Mouse (Mus musculus): ENCODE measurements around the gene Triap1.
A peak's percentile ranks its signal among the peaks of the same experiment; 100 is the strongest.
"Not testable (repeated sequence)": the region's sequence is repeated elsewhere in the genome, so short reads cannot be mapped to it uniquely, and the experiment has no call there.

Gene Triap1

DNA sequence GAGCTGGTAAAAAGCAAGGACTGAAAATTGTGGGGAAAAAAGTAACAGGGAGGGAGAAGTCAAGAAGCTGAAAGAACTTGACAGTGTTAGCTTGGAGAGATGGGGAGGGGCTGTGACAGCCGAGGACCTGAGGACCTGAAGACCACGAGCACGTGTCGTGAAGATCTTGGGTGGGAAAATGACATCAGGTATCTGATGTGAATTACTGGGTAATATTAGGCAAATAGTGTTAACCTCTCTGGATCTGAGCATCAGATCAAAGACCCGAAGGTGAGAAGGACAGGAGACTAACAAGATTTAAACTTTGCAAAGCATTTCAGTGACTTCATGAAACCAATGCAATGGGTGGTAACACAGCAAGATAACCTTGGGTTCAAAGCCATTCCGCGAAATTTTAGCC, 1.0 kb upstream of the Triap1 start:
- DNase-seq = no peak

- no peak for DNase-seq
These were observed 515 bp downstream of the Triap1 start for GRCm38 (mm10) chr5:115341314-115342165.

GRCm38 (mm10) chr5:115347564-115347963, 6.5 kb downstream of the Triap1 start:
- DNase-seq = peak; percentile 72 to 84

- peak; percentile 98 for DNase-seq
These were observed 7.7 kb downstream of the Triap1 start, which contains the start of gene Cox6a1 for GRCm38 (mm10) chr5:115348546-115349224. TSS of gene Cox6a1 (minus strand) at chr5:115348981.

- no peak for DNase-seq
These were observed 8.2 kb downstream of the Triap1 start for GRCm38 (mm10) chr5:115349225-115349555.

DNA sequence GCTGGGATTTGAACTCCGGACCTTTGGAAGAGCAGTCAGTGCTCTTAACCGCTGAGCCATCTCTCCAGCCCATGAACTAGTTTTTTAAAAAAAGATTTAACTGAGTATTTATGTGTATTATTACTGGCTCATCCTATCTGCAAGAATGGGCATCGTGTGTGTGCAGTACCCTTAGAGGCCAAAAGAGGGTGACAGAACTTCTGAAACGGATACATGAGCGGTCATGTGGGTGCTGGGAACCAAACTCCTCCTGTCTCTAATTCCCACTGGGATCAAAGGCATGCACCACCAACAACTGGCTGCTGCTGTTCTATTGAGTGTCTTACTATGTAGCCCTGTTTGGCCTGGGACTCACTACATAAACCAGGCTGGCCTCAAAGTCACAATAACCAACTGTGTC, 10.3 kb downstream of the Triap1 start:
- DNase-seq = no peak

GRCm38 (mm10) chr5:115355070-115355469, 14.0 kb downstream of the Triap1 start:
- DNase-seq = no peak

DNA sequence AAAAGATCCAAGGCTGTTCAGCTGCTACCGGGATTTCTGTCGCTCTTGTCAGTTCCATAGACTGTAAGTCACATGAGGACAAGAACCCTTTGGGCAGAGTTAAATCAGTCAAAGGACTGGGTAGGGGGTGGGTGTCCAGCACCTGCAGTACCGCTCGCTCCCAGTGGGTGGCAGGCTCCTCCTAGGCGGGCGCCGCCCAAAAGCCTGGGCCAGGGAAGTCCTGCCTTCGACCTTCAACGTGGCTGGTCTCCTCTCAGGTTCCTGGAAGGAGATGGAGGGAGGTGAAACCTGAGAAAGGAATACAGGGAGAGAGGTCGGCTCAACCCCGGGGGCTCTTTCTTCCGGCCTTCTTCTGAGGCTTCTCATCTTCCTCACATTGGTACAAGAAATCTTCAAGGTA, 17.8 kb downstream of the Triap1 start:
- DNase-seq = peak; percentile 70 to 80

DNA sequence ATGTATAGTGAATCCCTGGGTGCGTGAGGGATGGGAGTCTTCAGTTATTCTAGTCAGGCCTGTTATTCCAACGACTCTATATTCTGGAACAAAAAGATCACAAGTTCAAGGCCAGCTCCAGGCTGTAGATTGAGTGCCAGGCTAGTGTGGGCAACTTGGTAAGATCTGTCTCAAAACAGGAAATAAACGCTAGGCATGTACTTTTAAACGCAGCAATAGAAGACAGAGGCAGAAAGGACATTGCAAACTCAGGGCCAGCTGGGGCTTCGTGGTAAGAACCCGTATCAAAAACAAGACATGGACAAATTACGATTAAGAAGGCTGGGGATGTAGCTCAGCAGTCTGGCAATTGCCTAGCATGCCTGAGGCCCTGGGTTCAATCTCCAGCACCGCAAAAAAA, 18.4 kb downstream of the Triap1 start:
- no peak for DNase-seq

DNA sequence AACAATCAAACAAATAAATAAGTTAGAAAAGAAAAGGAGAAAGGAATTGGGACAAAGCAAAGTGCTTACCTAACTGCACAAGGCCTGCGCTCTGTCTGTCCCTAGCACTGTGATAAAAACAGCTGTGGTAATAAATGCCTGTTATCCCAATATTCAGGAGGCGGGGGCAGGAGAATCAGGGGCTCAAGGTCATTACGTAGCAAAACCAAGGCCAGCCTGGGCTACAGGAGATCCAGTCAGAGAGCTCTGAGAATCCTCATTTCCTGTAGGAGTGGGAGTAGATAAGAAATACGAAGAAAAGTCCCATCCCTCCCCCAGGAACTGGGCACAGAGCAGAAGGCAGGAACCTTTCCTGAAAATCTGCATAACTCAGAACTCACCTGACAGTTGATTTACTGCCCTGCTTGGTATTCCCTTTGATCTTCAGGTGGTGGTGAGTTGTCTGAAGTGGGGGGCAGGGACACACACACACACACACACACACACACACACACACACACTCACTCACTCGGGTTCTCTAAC, 18.9 kb downstream of the Triap1 start:
- no peak for DNase-seq

GRCm38 (mm10) chr5:115362216-115362615, 21.2 kb downstream of the Triap1 start:
- no peak for DNase-seq

DNA sequence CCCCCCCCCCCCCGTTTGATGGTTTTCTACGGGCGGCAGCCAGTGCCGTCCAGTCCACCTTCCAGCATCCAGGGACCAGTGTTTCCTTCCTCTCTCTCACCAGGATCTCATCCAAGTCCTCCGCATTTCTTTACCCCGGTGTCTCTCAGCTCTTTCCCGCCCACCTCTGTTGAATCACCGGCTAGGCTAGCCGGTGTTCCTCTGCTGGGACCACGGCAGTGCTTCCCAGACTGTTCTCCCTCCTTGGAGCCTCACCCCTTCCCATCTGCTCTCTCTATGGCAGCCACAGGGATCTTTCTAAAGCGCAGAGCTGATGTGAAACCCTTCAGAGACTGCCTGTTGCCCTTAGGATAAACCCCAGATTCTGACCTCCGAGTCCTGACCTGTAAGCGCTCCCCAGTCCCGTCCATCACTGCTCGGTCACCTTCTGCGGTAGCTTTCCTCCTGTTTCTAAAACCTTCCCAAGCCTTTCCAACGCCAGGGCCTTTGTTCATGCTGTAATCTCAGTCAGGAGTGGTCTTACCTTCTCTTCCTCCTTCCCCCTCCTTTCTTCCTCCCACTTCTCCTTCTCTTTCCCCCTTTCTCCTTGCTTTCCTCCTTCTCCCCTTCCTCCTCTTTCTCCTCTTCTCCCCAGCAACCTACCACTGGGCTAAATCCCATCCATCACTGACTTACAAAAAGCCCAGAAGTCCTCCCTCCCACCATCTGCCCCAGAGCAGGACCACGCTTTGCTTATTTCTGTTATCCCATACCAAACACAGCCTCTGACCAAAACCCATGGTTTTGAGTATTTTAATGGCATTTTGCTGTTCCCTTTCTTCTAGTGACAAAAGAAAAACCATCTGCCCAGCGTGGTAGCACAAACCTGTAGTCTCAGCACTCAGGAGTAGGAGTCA, 22.0 kb downstream of the Triap1 start:
- DNase-seq = no peak

DNA sequence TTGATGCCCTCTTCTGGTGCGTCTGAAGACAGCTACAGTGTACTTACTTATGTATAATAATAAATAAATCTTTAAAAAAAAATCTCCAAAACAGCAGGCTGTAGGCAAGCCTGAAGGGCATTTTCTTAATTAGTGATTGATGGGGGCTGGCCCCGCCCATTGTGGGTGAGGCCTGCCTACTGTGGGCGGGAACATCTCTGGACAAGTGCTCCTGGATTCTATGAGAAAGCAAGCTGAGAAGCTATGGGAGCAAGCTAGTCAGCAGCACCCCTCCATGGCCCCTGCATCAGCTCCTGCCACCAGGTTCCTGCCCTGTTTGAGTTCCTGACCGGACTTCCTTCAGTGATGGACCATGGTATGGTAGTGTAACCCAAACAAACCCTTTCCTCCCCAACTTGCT, 23.8 kb downstream of the Triap1 start:
- no peak for DNase-seq

DNA sequence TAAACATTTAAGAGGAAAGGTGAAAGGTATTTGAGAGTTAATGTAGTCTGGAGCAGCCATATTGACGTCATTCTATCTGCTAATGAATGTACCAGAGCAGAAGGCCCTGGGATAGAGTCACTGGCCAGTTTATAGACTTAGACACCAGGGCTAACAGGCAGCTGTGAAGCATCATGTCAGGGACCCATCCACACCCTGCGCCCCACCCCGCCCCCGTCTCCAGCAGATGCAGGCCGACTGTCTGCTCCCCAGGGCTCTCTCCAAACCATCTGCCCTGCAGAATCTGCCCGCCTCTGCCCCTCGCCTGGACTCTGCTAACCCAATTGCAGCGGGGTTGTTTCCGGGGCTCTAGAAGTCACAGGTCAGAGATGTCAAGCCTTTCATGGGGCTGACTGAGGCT, 30.7 kb downstream of the Triap1 start:
- no peak for DNase-seq

- no peak for DNase-seq
These were observed 32.6 kb downstream of the Triap1 start for GRCm38 (mm10) chr5:115373441-115374203.

GRCm38 (mm10) chr5:115374204-115374820, 33.3 kb downstream of the Triap1 start:
- no peak for DNase-seq

- no peak for DNase-seq
These were observed 34.4 kb downstream of the Triap1 start for GRCm38 (mm10) chr5:115375436-115375835.

DNA sequence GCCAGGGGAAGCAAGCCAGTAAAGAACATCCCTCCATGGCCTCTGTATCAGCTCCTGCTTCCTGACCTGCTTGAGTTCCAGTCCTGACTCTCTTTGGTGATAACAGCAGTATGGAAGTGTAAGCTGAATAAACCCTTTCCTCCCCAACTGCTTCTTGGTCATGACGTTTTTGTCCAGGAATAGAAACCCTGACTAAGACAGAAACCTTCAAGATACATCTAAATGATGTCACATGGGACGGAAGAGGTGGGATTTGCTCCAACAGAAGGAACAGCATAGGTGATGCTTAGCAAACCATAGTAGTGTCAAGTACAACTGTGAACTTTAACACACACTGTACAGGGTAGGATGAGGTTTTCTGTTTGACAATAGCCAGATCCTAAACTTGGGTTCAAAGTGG, 37.9 kb downstream of the Triap1 start:
- not testable (repeated sequence) for DNase-seq

- DNase-seq = no peak
These were observed 50.9 kb downstream of the Triap1 start for GRCm38 (mm10) chr5:115391935-115392334.

- no peak for DNase-seq
These were observed 51.9 kb downstream of the Triap1 start for GRCm38 (mm10) chr5:115392969-115393368.
